8 mouse cellular contexts compared by ENCODE assay signal in the genomic region with DNA sequence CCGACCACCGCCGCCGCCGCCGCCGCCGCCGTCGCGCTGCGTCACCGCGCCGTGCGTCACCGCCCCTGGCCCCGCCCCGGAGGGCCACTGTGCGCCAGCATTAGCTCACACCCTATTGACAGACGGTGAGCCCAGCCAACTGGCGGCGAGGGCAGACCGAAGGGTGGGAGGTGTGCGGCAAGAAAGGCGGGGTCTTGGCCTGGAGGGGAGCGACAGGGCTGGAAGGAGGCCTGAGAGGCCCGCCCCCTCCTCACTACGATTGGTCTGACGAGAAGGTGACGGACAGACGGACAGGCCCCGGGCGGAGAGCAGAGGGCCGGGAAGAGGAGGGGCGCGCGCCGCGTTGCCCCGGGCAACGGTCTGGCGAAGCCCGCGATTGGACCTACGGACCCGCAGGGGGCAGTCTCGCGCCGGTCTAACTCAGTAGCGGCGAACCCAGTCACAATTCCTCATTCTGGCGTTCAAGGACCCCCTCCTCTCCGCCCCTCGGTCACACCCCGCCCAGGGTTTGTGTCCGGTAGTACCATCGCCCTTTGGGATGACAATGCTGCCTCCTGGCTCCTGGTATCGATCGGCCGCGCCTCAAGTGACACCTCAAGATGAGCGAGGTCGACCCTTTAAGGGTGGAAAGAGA. TPM values are rescaled to one million over a fixed set of nuclear protein-coding genes. Genes with fewer than 3 reads are reported as not detected.
DNase-seq lines count a peak whose midpoint lies in the region; ATAC-seq lines count a peak whose summit lies in the region.

No protein-coding gene starts in this region.

- peak overlapping the region; percentile 93 for H3K4me3 ChIP-seq in hindbrain, embryonic 15.5 days

- H3K9ac ChIP-seq in hindbrain, embryonic 15.5 days = peak overlapping the region; percentile 97

- H3K4me1 ChIP-seq in hindbrain, embryonic 15.5 days (replicated peaks) = peaks cover 42% of the 10 kb centered on the region

- under 1% methylated on average over 59 of the region's 64 CpGs for WGBS in hindbrain, embryonic 15.5 days

- peak; percentile 100 for DNase-seq in T-cell, adult 2 months (ENCODE audit: low spot score)
- DNase-seq in cerebellum, postnatal 36 days = peak; percentile 100
- DNase-seq in frontal cortex, postnatal 36 days (ENCODE audit: low spot score in 2 of 2) = peak; percentile 99 to 100
- peak; percentile 100 for DNase-seq in left cerebral cortex, adult 11 months (ENCODE audit: low spot score)
- peak; percentile 100 for DNase-seq in lung, postnatal 4 days
- peak; percentile 99 for DNase-seq in retina, postnatal 7 days (ENCODE audit: low read depth, low spot score)
- peak; percentile 98 for DNase-seq in urinary bladder, adult 2 months (ENCODE audit: low spot score)

- H3K4me2 ChIP-seq in hindbrain, embryonic 15.5 days = peak overlapping the region; percentile 78

- no peaks in the 10 kb centered on the region for H3K9me3 ChIP-seq in hindbrain, embryonic 15.5 days

- H3K27me3 ChIP-seq in hindbrain, embryonic 15.5 days = no peaks in the 10 kb centered on the region

- H3K27ac ChIP-seq in hindbrain, embryonic 15.5 days (replicated peaks) = peak overlapping the region; percentile 84

- peak; percentile 99 for ATAC-seq in hindbrain, embryonic 15.5 days (ENCODE audit: low FRiP score, low read depth)

- H3K36me3 ChIP-seq in hindbrain, embryonic 15.5 days = no peaks in the 10 kb centered on the region

RNA-seq across cellular contexts. Expression of a gene that starts 0.9 kb away (rescaled TPM):
- polyA plus RNA-seq in hindbrain, embryonic 15.5 days (2015; fragmentation: Nextera tagmentation; extraction: Ambion mirVana) = 4.1 and 4.9 TPM in 2 replicates
- 18.6 and 20.7 TPM in 2 replicates for polyA plus RNA-seq in urinary bladder, adult 2 months (2012; rRNA removed)

RNA-seq across cellular contexts. Expression of a gene that starts 15.4 kb away (rescaled TPM):
- polyA plus RNA-seq in hindbrain, embryonic 15.5 days (2015; fragmentation: Nextera tagmentation; extraction: Ambion mirVana) = 20.3 and 25.5 TPM in 2 replicates
- 3.9 and 4.3 TPM in 2 replicates for polyA plus RNA-seq in urinary bladder, adult 2 months (2012; rRNA removed)

RNA-seq across cellular contexts. Expression of a gene that starts 43.6 kb away (rescaled TPM):
- polyA plus RNA-seq in hindbrain, embryonic 15.5 days (2015; fragmentation: Nextera tagmentation; extraction: Ambion mirVana) = 93.3 and 96.8 TPM in 2 replicates
- 108 and 130 TPM in 2 replicates for polyA plus RNA-seq in urinary bladder, adult 2 months (2012; rRNA removed)

RNA-seq across cellular contexts. Expression of a gene that starts 43.9 kb away (rescaled TPM):
- 46.1 and 46.6 TPM in 2 replicates for polyA plus RNA-seq in hindbrain, embryonic 15.5 days (2015; fragmentation: Nextera tagmentation; extraction: Ambion mirVana)
- polyA plus RNA-seq in urinary bladder, adult 2 months (2012; rRNA removed) = 25.6 and 30.8 TPM in 2 replicates

RNA-seq across cellular contexts. Expression of a gene that starts 56.3 kb away (rescaled TPM):
- polyA plus RNA-seq in hindbrain, embryonic 15.5 days (2015; fragmentation: Nextera tagmentation; extraction: Ambion mirVana) = 4.4 and 4.6 TPM in 2 replicates
- polyA plus RNA-seq in urinary bladder, adult 2 months (2012; rRNA removed) = 33.5 and 34.1 TPM in 2 replicates

Comparison
In these comparisons a context has a peak if more than half of its experiments do, and no peak if none do; other contexts are left out.
1. Peak in every context shown above with its lines: DNase-seq, ATAC-seq, H3K4me3 ChIP-seq and H3K27ac ChIP-seq.